Mouse (Mus musculus) liver, adult 2 months (tissue): Measurements from ENCODE around the gene U2surp.

Experiments
- CTCF ChIP-seq: fragments of 200-500 bp; IDR thresholded peaks from 2 replicates; pipeline ENCODE4 v1.5.1; 2011; ENCODE audit warnings: low read depth, low read length, control low read depth
- POLR2A ChIP-seq: fragments of 200-500 bp; IDR thresholded peaks from 2 replicates; pipeline ENCODE4 v1.6.1; 2011; ENCODE audit warnings: low read length, control low read depth; ENCODE audit not compliant: insufficient read depth; ENCODE audit errors: extremely low read depth

- TF ChIP-seq POLR2A (no peak), CTCF (no peak)
These were observed 99.7 kb downstream of the U2surp start for GRCm38 (mm10) chr9:95412047-95412446.
